Mouse (Mus musculus) frontal cortex, postnatal 25 days (tissue): Measurements from ENCODE around the gene St8sia4.
A peak's percentile ranks its signal among the peaks of the same experiment; 100 is the strongest.

Experiments
- DNase-seq, 2 experiments: peaks; one replicate each; pipeline ENCODE4 v3.0.0; 2022; ENCODE audit warnings: low spot score in 2 of 2

The St8sia4 gene

GRCm38 (mm10) chr1:95667435-95668252 lies at the start of gene St8sia4:
St8sia4 (minus strand) TSS chr1:95667571.
- DNase-seq, result peak; percentile 69 to 76

DNA sequence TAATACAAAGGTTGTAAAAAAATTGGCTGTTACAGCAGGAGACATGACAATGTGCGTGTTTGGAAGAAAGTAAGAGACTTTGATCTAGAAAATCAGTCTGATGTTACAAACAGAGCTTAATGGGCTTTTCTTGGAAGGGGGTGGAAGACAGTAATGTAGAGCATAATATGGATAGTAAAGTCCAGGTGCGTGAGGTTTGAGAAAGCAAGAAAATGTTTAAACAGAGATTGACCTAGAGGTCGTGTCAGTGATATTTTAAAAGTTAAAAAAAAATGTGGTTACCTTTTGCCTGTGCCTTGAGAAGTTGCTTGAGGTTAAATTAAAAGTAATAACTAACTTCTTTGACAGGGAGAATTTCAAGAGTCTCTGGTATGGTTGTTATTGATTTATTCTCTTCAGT lies 41.8 kb upstream of the St8sia4 start:
- DNase-seq, result no peak

GRCm38 (mm10) chr1:95699903-95700302 lies 32.5 kb upstream of the St8sia4 start:
- no peak for DNase-seq

DNA sequence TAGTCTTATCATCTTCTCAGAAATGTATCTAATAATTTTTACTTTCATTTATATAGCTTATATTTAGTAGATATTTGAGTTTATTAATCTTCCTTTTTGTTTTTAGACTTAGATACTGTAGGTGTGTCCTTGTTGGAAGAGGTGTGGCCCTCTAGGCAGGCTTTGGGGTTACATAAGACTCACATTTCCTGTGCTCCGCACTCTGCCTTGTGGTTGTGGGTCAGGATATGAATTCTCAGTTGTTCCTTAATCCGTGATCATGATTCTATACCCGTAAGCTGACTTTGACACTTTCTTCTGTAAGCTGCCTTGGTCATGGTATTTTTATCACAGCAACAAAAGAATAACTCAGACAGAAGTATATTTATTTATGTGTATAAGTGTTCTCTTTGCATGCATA lies 6.7 kb upstream of the St8sia4 start:
- DNase-seq, result no peak

GRCm38 (mm10) chr1:95668253-95668805 lies 958 bp upstream of the St8sia4 start:
- no peak for DNase-seq

GRCm38 (mm10) chr1:95666541-95667320 lies 640 bp downstream of the St8sia4 start:
- DNase-seq, result peak in 1 of 2 experiments; percentile 3

DNA sequence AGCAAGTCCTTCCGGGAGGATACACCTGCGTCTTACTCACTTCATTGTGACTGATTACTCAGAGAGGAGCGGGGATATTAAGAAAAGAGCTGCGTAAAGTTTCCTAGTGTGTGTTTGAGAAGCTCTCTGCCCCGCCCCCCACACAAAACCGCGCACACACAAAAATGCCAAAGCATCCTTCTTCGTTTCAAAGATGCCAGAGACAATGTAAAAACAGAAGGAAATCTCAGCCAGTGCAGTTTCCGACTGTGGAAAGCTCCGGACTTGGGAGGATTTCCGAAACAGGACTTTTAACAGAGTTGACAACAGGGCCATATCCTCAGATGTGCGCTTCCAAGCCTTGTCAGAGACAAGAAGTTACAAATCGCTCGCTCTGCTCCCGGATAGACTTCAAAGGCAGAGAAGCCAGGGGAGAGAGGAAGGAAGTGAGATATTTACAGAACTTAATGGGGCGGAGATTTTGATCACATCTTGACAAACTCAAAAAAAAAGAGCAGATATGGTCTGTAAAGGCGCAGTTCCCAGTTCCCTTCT lies 1.4 kb downstream of the St8sia4 start:
- peak in 1 of 2 experiments; percentile 4 for DNase-seq

DNA sequence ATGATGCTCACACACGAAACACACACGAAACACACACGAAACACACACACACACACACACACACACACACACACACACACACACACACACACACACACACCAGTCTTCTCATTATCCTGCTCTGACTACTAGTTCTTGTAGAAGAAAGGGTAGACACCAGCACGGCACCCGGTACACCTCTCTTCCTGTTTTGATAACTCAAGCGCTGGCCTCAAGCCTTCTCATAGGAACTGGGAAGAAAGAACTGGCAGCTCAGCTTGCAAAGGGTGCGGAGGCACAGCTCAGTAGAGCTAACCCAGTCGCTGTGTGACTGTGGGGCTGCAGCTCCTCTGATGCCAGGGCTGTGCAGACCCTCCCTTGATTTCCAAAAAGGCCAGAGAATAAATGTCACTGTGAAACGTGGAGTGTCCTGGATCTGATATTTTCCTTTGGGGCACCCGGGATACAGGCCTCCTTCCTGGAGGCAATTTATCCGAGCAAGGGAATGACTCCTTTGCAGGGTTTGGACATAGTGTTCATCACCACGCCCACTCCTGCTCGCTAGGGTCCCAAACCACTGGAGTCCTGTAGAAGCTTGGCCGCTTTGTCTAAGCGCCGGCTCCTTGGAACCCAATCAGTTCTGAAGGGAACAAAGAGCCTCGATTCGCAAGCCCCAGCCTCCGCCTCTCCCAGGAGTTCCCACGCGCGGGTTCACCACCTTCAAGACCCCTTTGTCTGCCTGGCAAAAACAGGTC lies 2.2 kb downstream of the St8sia4 start:
- DNase-seq, result no peak

DNA sequence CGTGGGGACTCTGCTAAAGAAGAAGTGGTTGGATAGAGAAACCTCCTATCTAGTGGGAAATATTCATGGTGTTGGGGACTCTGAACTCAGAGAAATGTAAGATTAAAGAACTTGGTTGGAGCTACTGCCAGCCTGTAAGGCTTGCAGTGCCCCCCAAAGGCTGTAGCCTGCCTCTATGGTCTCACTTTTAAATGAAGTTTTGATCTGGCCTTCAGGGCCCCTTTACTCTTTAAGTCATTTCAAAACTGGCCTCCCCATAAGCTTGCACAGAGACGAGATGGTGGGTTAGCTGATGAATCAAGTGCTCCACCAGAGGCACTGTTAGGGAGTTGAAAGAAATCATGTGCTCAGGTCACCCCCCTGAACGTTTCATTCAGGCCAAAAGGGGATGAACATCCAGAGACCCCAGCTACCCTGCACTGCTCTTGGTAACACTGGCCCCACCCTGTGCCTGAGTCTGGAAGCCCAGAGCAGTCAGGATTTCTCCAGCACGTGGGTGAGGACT lies 3.0 kb downstream of the St8sia4 start:
- peak in 1 of 2 experiments; percentile 13 for DNase-seq

- no peak for DNase-seq
Observed at GRCm38 (mm10) chr1:95657051-95657668, 10.2 kb downstream of the St8sia4 start.

DNA sequence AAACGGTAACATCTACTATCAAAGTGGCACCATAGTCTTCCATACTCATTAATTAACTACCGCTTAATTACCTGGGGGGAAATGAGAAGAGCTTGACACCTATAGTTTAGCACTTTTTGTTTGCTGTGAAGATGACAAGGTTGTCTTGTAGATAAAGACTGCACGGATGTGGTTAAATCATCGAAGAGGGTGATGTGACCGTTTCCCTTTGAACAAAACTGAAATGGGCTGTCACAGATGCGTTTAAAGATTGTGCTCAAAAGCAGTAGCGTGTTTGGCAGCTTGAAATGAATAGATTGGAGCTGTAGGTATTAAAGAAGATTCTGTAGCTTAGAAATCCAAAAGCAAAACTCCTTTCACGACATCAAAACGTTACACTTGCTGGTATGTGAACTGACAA lies 11.8 kb downstream of the St8sia4 start:
- no peak for DNase-seq

DNA sequence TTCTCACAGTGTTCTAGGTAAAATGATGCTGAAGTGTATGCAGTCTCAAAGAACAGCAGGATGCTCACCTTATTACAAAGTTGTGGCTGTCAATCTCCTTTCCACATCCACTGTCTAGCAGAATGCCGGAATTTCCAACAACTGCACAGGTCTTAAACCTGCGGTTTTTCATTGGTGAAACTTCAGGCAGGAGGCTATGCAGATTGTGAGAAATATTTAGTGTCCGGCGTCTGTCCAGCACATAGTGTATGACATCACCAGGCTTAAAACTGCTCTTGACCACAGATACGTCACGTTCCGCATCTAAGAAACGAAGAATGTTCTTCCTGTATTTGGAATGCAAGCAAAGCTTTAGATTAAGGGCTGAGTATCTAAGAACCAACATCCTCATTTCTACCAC lies 13.9 kb downstream of the St8sia4 start:
- no peak for DNase-seq

- no peak for DNase-seq
Observed at GRCm38 (mm10) chr1:95644292-95644691, 23.1 kb downstream of the St8sia4 start.

DNA sequence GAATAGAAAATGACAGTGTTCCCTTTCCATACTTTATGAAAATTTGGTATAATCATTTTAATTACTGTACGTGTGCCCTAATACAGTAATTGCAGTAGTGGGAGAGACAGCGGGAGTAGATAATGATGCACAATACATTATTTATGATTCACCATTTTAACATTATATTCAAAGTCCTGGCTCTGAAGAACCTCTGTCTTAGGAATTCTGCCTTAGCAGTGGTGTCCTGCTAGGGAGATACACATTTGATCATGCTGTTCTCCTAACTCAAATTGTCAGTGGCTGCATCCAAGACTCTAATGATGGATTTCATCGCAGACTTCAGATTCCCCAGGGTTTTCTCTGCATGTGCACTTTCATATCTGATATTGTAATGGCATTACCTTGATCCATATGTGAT lies 28.4 kb downstream of the St8sia4 start:
- DNase-seq, result no peak

DNA sequence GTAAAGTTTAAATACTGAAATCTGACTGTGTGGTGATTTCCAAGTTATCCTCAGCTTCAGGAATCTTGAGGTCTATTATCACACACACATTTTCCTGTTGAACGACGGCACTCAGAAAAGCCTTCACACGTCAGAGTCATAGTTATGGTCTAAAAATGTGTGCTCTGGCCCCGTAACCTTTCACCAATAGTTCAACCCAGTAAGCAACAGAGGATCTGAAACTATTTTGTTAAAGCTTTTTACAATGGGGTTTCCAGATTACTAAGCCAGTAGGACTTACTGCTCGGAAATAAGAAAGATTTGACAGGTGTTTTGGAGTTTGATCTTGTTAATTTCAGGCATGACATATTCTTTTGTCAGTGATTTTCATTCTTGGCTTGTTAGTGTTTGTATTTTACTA lies 43.0 kb downstream of the St8sia4 start:
- DNase-seq, result no peak

GRCm38 (mm10) chr1:95618647-95619046 lies 48.7 kb downstream of the St8sia4 start:
- DNase-seq, result no peak

DNA sequence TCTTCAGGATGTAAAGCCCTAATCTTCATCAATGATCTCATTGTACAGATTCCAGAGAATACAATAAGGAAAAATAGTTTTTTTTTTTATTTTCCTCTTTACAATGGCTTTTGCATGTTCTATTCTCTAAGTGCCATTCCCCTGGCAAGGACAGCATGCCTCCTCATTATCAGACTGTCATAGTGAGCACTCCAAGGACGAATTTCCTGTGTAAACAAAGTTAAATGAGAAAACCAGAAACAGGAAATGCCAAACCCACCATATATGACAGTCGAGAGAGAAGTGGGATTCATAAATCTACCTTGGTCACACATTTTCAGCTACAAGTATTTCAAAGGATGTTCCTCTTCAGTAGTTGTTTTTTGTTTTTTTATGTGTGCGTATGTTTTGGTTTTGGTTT lies 49.2 kb downstream of the St8sia4 start:
- no peak for DNase-seq

- DNase-seq, result no peak
Observed at GRCm38 (mm10) chr1:95610017-95610416, 57.4 kb downstream of the St8sia4 start.

- no peak for DNase-seq
Observed at GRCm38 (mm10) chr1:95609045-95609444, 58.3 kb downstream of the St8sia4 start.

GRCm38 (mm10) chr1:95605458-95605857 lies 61.9 kb downstream of the St8sia4 start:
- DNase-seq, result no peak

DNA sequence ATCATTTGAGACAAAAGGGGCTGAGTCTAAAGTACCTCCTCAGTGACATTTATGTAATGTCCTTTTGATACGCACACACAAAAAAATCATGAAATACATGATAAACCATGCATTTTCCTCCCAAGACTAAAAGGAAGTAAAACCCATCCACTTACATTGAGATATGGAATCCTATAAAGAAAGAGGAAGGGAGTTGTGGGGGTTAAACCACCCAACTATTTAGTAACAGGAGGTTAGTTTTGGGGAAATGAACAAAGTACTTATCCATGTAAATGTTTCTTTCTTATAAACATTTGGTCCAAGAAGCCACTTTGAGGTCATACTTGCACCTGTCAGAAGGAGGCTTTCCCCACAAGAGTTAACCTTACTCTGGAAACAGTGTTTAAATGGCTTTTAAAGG lies 69.3 kb downstream of the St8sia4 start:
- DNase-seq, result no peak
